Mouse (Mus musculus): ENCODE results near the gene Immp1l. TPM values are rescaled to one million over a fixed set of nuclear protein-coding genes. Genes with fewer than 3 reads are reported as not detected.

Gene Immp1l
- polyA plus RNA-seq, 1 experiment from 2014 or later: 135 TPM

Small RNA genes lying within 50 kb of the gene (microRNA-seq; reads per million reads assigned to microRNA genes)
- not detected for gene Gm22002 (ENCODE audit: borderline number of aligned reads)

Other genes with a start within 250 kb of the Immp1l start
- 2.2 and 2.7 TPM in 2 replicates for gene Pax6, start 235.7 kb upstream of the Immp1l start, polyA plus RNA-seq (2015; fragmentation: Nextera tagmentation; extraction: Ambion mirVana)
- gene Elp4, start 74 bp upstream of the Immp1l start, polyA plus RNA-seq (2015; fragmentation: Nextera tagmentation; extraction: Ambion mirVana): 32.5 and 34.3 TPM in 2 replicates
- gene Dnajc24, start 98.9 kb downstream of the Immp1l start, polyA plus RNA-seq (2015; fragmentation: Nextera tagmentation; extraction: Ambion mirVana): 32.5 and 33.9 TPM in 2 replicates

All from embryonic facial prominence, embryonic 15.5 days (tissue).